Mouse (Mus musculus) cerebellum, adult 11-12 months (tissue): ENCODE results near the gene Pm20d2.

Experiments
- DNase-seq: peaks from one replicate; pipeline ENCODE4 v3.0.0; 2022

Pm20d2 gene

GRCm38 (mm10) chr4:33189735-33190036 lies at the start of gene Pm20d2:
Pm20d2 (minus strand) TSS chr4:33189737.
- DNase-seq = no peak

GRCm38 (mm10) chr4:33230881-33231280 lies 41.3 kb upstream of the Pm20d2 start:
- DNase-seq = no peak

- no peak for DNase-seq
Measured at GRCm38 (mm10) chr4:33229639-33230038, 40.1 kb upstream of the Pm20d2 start.

GRCm38 (mm10) chr4:33227164-33227563 lies 37.6 kb upstream of the Pm20d2 start:
- no peak for DNase-seq

- no peak for DNase-seq
Measured at GRCm38 (mm10) chr4:33224003-33224675, 34.6 kb upstream of the Pm20d2 start.

- no peak for DNase-seq
Measured at GRCm38 (mm10) chr4:33221847-33222246, 32.3 kb upstream of the Pm20d2 start.

GRCm38 (mm10) chr4:33208881-33209841 lies 19.6 kb upstream of the Pm20d2 start, which contains the start of gene Srsf12:
Srsf12 (plus strand) TSS chr4:33208991.
- peak; percentile 80 for DNase-seq

GRCm38 (mm10) chr4:33207551-33207950 lies 18.0 kb upstream of the Pm20d2 start:
- DNase-seq = no peak

- DNase-seq = peak; percentile 51
Measured at GRCm38 (mm10) chr4:33204682-33205081, 15.1 kb upstream of the Pm20d2 start.

- DNase-seq = no peak
Measured at GRCm38 (mm10) chr4:33198117-33198516, 8.6 kb upstream of the Pm20d2 start.

- DNase-seq = peak; percentile 98
Measured at GRCm38 (mm10) chr4:33188781-33189734, 479 bp downstream of the Pm20d2 start.

GRCm38 (mm10) chr4:33188164-33188563 lies 1.4 kb downstream of the Pm20d2 start:
- DNase-seq = peak; percentile 62

- DNase-seq = no peak
Measured at GRCm38 (mm10) chr4:33183477-33183876, 6.1 kb downstream of the Pm20d2 start.

- DNase-seq = no peak
Measured at GRCm38 (mm10) chr4:33152087-33153038, 37.2 kb downstream of the Pm20d2 start.

GRCm38 (mm10) chr4:33149150-33149549 lies 40.4 kb downstream of the Pm20d2 start:
- no peak for DNase-seq

GRCm38 (mm10) chr4:33147825-33148224 lies 41.7 kb downstream of the Pm20d2 start:
- peak; percentile 9 for DNase-seq

GRCm38 (mm10) chr4:33146679-33147291 lies 42.8 kb downstream of the Pm20d2 start:
- DNase-seq = no peak

- DNase-seq = no peak
Measured at GRCm38 (mm10) chr4:33132221-33132620, 57.3 kb downstream of the Pm20d2 start, which contains the start of gene Gabrr1. Gabrr1 (plus strand) TSS chr4:33132521.

- peak; percentile 69 for DNase-seq
Measured at GRCm38 (mm10) chr4:33125409-33126084, 64.0 kb downstream of the Pm20d2 start.

GRCm38 (mm10) chr4:33124493-33124892 lies 65.0 kb downstream of the Pm20d2 start:
- DNase-seq = peak; percentile 47
